Mouse (Mus musculus): Measurements from ENCODE around the gene Ugt1a9.
"Not testable (repeated sequence)": the region's sequence is repeated elsewhere in the genome, so short reads cannot be mapped to it uniquely, and the experiment has no call there.

Ugt1a9 gene

GRCm38 (mm10) chr1:88109027-88109557 is 38.5 kb downstream of the Ugt1a9 start:
- DNase-seq = not testable (repeated sequence)

- DNase-seq = not testable (repeated sequence)
Observed at GRCm38 (mm10) chr1:88109604-88110003, 39.0 kb downstream of the Ugt1a9 start.

GRCm38 (mm10) chr1:88112769-88113168 is 42.2 kb downstream of the Ugt1a9 start:
- not testable (repeated sequence) for DNase-seq

GRCm38 (mm10) chr1:88120550-88120949 is 50.0 kb downstream of the Ugt1a9 start:
- not testable (repeated sequence) for DNase-seq

- DNase-seq = peak in 1 of 2 experiments; percentile 6
Observed at GRCm38 (mm10) chr1:88121521-88121920, 50.9 kb downstream of the Ugt1a9 start.

- DNase-seq = not testable (repeated sequence)
Observed at GRCm38 (mm10) chr1:88125827-88126360, 55.3 kb downstream of the Ugt1a9 start.

- not testable (repeated sequence) for DNase-seq
Observed at GRCm38 (mm10) chr1:88129091-88129490, 58.5 kb downstream of the Ugt1a9 start.

GRCm38 (mm10) chr1:88130223-88130622 is 59.6 kb downstream of the Ugt1a9 start:
- not testable (repeated sequence) for DNase-seq

GRCm38 (mm10) chr1:88133908-88134456 is 63.4 kb downstream of the Ugt1a9 start:
- DNase-seq = no peak

GRCm38 (mm10) chr1:88134457-88135011 is 63.9 kb downstream of the Ugt1a9 start, which contains the start of gene Ugt1a6a:
Gene Ugt1a6a, plus strand, starts transcription at chr1:88134809.
- DNase-seq = not testable (repeated sequence)

GRCm38 (mm10) chr1:88135229-88135904 is 64.8 kb downstream of the Ugt1a9 start:
- DNase-seq = not testable (repeated sequence)

GRCm38 (mm10) chr1:88136646-88137045 is 66.0 kb downstream of the Ugt1a9 start:
- DNase-seq = no peak

GRCm38 (mm10) chr1:88137264-88137663 is 66.7 kb downstream of the Ugt1a9 start:
- DNase-seq = no peak

- no peak for DNase-seq
Observed at GRCm38 (mm10) chr1:88138145-88138544, 67.5 kb downstream of the Ugt1a9 start.

- not testable (repeated sequence) for DNase-seq
Observed at GRCm38 (mm10) chr1:88140492-88140891, 69.9 kb downstream of the Ugt1a9 start.

GRCm38 (mm10) chr1:88143966-88144675 is 73.5 kb downstream of the Ugt1a9 start:
- peak; percentile 56 to 61 for DNase-seq

- DNase-seq = peak in 1 of 2 experiments; percentile 9
Observed at GRCm38 (mm10) chr1:88145278-88145677, 74.7 kb downstream of the Ugt1a9 start.

GRCm38 (mm10) chr1:88150133-88150532 is 79.5 kb downstream of the Ugt1a9 start:
- DNase-seq = not testable (repeated sequence)

GRCm38 (mm10) chr1:88158430-88158829 is 87.8 kb downstream of the Ugt1a9 start:
- DNase-seq = peak; percentile 16

GRCm38 (mm10) chr1:88165711-88166110 is 95.1 kb downstream of the Ugt1a9 start, which contains the start of gene Ugt1a5:
Gene Ugt1a5, plus strand, starts transcription at chr1:88166012.
- DNase-seq = no peak

GRCm38 (mm10) chr1:88172190-88172589 is 101.6 kb downstream of the Ugt1a9 start:
- not testable (repeated sequence) for DNase-seq

- DNase-seq = no peak
Observed at GRCm38 (mm10) chr1:88179657-88180056, 109.1 kb downstream of the Ugt1a9 start.
